Mouse (Mus musculus) limb, embryonic 12.5 days (tissue): Measurements from ENCODE around the gene Pspc1. TPM values are rescaled to one million over a fixed set of nuclear protein-coding genes. Genes with fewer than 3 reads are reported as not detected.
A peak's percentile ranks its signal among the peaks of the same experiment; 100 is the strongest.
"Not testable (repeated sequence)": the region's sequence is repeated elsewhere in the genome, so short reads cannot be mapped to it uniquely, and the experiment has no call there.

Experiments
- ATAC-seq: fragments of 200-750 bp; cut with Nextera tagmentation; 2 replicates; pipeline ENCODE4 v1.8.0; 2017; ENCODE audit warnings: low read depth, moderate TSS enrichment; ENCODE audit not compliant: insufficient number of reproducible peaks, insufficient read depth, low FRiP score, low TSS enrichment
- H3K27ac ChIP-seq: fragments of 300-500 bp; sonication (generic); 2 replicates; pipeline ENCODE4 v1.5.1; 2016; ENCODE audit warnings: mild to moderate bottlenecking, moderate library complexity
- H3K27me3 ChIP-seq: fragments of 300-500 bp; sonication (generic); 2 replicates; pipeline ENCODE4 v1.6.1; 2016; ENCODE audit warnings: mild to moderate bottlenecking, moderate library complexity
- H3K36me3 ChIP-seq: fragments of 300-500 bp; sonication (generic); 2 replicates; pipeline ENCODE4 v1.6.1; 2016; ENCODE audit warnings: mild to moderate bottlenecking, moderate library complexity
- H3K4me1 ChIP-seq: fragments of 300-500 bp; sonication (generic); replicated peaks from 2 replicates; pipeline ENCODE4 v1.6.1; 2016
- H3K4me2 ChIP-seq: fragments of 300-500 bp; sonication (generic); 2 replicates; pipeline ENCODE4 v1.6.1; 2016; ENCODE audit warnings: mild to moderate bottlenecking, moderate library complexity
- H3K4me3 ChIP-seq: fragments of 300-500 bp; sonication (generic); replicated peaks from 2 replicates; pipeline ENCODE4 v1.5.1; 2016; ENCODE audit warnings: mild to moderate bottlenecking
- H3K9ac ChIP-seq: fragments of 300-500 bp; sonication (generic); replicated peaks from 2 replicates; pipeline ENCODE4 v1.6.1; 2016; ENCODE audit warnings: mild to moderate bottlenecking, moderate library complexity
- H3K9me3 ChIP-seq: fragments of 300-500 bp; sonication (generic); 2 replicates; pipeline ENCODE4 v1.6.1; 2016; ENCODE audit warnings: mild to moderate bottlenecking, moderate library complexity
- WGBS: fragments of 180-500 bp; shearing (Covaris S2); methylation state at CpG from one replicate; pipeline ENCODE4 v1.1.7; 2016; 5-methylcytosine and 5-hydroxymethylcytosine counted together
- polyA plus RNA-seq: library from polyadenylated mRNA; unstranded; fragments of >200 nt; fragmentation: Nextera tagmentation; extraction: Ambion mirVana; gene quantifications from 2 replicates; pipeline ENCODE4 v1.2.1, GENCODE M21; 2016

Gene Pspc1
- 49.9 and 54.2 TPM in 2 replicates for polyA plus RNA-seq

DNA sequence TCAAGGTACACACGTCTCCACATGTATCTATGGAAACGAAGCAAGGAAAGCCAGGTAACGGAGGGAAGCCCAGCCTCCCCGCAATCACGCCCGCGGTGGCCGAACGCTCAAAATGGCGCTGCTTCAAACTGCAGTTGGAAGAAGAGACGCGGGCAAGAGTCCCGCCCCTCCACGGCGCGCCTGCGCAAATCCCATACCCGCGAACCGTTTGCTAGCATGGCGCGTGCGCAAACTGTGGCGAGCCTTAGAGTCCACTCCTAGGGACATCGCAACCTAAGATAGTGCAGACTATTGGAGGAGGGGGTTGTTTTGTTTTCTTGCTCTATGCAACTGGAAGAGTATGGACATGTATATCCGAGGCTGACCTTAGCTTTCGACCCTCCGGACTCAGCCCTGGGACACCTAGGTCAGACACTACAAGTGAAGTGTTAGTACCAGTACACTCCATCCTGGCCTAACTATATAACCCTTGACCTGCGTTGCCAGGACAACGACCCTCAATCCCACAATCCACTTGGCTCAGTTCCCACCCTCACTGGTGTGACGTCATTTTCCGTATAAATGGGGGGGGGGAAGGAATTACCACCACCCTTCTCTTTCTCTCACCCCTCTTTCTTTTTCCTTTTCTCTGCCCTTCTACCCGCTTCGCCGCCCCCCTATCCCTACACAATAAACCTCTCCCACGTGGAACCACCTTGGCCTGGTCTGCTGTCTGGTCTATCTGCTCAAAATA, at the start of gene Pspc1:
Pspc1 (minus strand) TSS at position 117 of the 733 bp plus-strand sequence.
- Histone ChIP-seq H3K4me2 (peak within 1 kb of the TSS; percentile 75), H3K27me3 (no peaks in the 10 kb centered on the region), H3K27ac (peak within 1 kb of the TSS; percentile 94), H3K9ac (peak within 1 kb of the TSS; percentile 90), H3K4me1 (peaks cover 18% of the 10 kb centered on the region), H3K4me3 (peak within 1 kb of the TSS; percentile 90), H3K36me3 (no peaks in the 10 kb centered on the region; the same call in 1 of the 2 replicates), H3K9me3 (no peaks in the 10 kb centered on the region)
- WGBS = under 1% methylated on average over 36 of the region's 36 CpGs
- ATAC-seq = peak; percentile 98

DNA sequence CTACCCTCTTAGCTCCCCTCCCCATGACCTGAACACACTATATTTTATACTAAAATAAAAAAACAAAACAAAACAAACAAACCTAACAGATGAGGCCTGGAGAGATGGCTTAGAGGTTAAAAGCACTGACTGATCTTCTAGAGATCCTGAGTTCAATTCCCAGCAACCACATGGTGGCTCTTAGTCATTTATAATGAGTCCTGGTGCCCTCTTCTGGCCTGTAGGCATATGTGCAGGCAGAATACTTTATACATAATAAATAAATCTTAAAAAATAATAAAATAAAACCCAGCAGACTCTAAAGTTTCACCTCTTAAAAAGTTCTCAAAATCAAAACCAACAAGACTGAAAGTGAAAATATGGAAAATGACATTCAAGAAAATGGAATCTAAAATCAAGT, 46.4 kb upstream of the Pspc1 start:
- Histone ChIP-seq H3K36me3 (no peaks in the 10 kb centered on the region), H3K4me1 (no peaks in the 10 kb centered on the region), H3K9ac (no peak overlapping the region), H3K4me3 (no peak overlapping the region), H3K4me2 (no peak overlapping the region), H3K9me3 (no peaks in the 10 kb centered on the region), H3K27ac (no peak overlapping the region), H3K27me3 (no peaks in the 10 kb centered on the region)
- ATAC-seq = no peak

DNA sequence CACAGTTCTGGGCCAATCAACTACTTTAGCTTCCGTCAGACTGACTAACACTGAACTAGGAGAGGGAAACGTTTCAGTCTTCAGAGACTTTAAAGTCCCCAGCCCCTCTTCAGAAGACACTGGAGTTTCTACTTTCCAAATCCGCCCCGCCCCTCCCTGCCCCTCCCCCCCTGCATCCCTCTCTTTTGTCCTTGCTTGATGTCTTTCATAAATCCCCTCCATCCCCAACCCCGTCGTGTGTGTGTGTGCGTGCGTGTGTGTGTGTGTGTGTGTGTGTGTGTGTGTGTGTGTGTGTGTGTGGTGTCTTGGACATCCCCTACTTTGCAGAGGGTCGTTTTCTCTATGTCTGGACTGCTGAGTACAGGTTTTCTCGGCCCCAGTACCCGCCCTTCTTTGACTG, 39.5 kb upstream of the Pspc1 start:
- Histone ChIP-seq H3K27ac (0 out of 2 replicates have a peak overlapping the region, but pooled peaks have one; percentile 31), H3K4me1 (peaks cover 9% of the 10 kb centered on the region; the same call in 1 of the 2 replicates), H3K36me3 (no peaks in the 10 kb centered on the region), H3K27me3 (no peaks in the 10 kb centered on the region), H3K4me3 (no peak overlapping the region), H3K9me3 (no peaks in the 10 kb centered on the region), H3K4me2 (peak overlapping the region; percentile 32; the same call in 1 of the 2 replicates), H3K9ac (no peak overlapping the region)
- WGBS = 20% methylated on average over 7 of the region's 11 CpGs
- ATAC-seq = no peak

DNA sequence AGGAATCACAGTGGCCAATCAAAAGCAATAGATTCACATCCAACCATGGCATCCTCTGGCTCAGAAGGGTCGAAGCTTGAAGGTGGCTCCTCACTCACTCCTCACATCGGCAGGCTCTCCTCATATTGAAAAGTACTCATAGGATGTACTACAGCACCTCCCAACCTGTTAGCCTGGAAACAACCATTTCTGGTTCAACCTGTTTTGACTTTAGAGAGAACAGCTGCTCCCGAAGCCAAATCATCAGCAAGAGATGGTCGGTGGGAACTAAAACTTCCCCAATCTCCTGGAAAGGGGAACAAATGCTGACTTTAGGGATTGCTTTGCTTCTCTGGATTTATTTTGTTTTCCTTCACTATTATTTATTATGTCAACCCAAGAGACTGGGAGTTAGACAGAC, 39.0 kb upstream of the Pspc1 start:
- Histone ChIP-seq H3K27me3 (no peaks in the 10 kb centered on the region), H3K36me3 (no peaks in the 10 kb centered on the region), H3K4me2 (no peak overlapping the region), H3K27ac (0 out of 2 replicates have a peak overlapping the region, but pooled peaks have one; percentile 31), H3K9ac (no peak overlapping the region), H3K9me3 (no peaks in the 10 kb centered on the region), H3K4me1 (peaks cover 9% of the 10 kb centered on the region; the same call in 1 of the 2 replicates), H3K4me3 (no peak overlapping the region)
- ATAC-seq = no peak
- WGBS = 61% methylated on average over 4 of the region's 4 CpGs

DNA sequence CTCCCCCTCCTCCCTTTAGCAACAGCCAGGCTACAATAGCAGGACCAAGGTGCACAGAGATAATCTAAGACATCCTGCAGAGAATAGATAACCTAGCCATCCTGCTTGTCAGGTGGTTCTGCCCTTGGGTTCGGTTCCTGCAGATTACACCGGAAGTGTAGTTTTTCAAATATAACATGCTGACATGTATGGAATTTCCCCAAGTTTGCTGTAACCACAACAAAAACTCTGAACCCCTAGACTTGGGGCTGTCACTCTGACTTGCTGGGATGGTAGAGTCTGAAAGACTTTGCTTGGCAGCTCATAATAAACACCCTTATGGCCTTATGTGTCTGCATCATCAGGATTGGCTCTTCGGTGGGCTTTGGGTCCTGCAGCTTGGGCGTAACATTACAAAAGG, 38.4 kb upstream of the Pspc1 start:
- no peak overlapping the region for H3K9ac ChIP-seq
- ATAC-seq = no peak
- no peaks in the 10 kb centered on the region for H3K27me3 ChIP-seq
- peaks cover 9% of the 10 kb centered on the region; the same call in 1 of the 2 replicates for H3K4me1 ChIP-seq
- 85% methylated on average over 4 of the region's 4 CpGs for WGBS
- no peaks in the 10 kb centered on the region for H3K9me3 ChIP-seq
- H3K4me2 ChIP-seq = no peak overlapping the region
- no peak overlapping the region for H3K27ac ChIP-seq
- H3K4me3 ChIP-seq = no peak overlapping the region
- no peaks in the 10 kb centered on the region for H3K36me3 ChIP-seq

DNA sequence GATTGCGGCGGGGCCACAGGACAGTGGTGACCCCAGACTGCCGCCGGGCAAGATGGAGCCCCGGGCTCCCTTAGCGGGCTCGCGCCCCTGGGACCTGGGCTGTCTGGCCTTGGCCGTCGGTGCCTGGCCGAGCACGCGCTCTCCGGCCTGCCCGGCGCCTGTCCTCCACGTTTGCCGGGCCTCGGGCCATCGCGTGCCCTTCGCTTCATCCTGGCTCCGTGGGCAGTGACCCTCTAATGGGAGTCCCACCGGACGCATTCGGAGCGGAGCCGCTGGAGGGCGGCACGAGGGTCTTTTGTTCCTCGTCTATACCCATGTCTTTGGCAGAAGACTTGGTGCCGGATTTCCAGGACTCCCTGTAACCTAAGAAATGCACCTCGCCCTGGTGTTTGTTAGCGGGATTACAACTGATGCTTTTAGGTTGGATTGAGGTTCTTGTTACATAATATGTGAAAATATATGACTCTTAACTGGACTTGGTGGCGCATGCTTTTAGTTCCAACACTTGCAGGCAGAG, 34.5 kb upstream of the Pspc1 start:
- WGBS = under 1% methylated on average over 35 of the region's 35 CpGs
- peaks cover 15% of the 10 kb centered on the region; the same call in 1 of the 2 replicates for H3K4me1 ChIP-seq
- H3K4me3 ChIP-seq = peak overlapping the region; percentile 61
- H3K9ac ChIP-seq = peak overlapping the region; percentile 84
- peak overlapping the region; percentile 65 for H3K4me2 ChIP-seq
- peak overlapping the region; percentile 97 for H3K27ac ChIP-seq
- peak; percentile 61 for ATAC-seq
- no peaks in the 10 kb centered on the region for H3K27me3 ChIP-seq
- peaks cover 4% of the 10 kb centered on the region for H3K36me3 ChIP-seq
- no peaks in the 10 kb centered on the region for H3K9me3 ChIP-seq

DNA sequence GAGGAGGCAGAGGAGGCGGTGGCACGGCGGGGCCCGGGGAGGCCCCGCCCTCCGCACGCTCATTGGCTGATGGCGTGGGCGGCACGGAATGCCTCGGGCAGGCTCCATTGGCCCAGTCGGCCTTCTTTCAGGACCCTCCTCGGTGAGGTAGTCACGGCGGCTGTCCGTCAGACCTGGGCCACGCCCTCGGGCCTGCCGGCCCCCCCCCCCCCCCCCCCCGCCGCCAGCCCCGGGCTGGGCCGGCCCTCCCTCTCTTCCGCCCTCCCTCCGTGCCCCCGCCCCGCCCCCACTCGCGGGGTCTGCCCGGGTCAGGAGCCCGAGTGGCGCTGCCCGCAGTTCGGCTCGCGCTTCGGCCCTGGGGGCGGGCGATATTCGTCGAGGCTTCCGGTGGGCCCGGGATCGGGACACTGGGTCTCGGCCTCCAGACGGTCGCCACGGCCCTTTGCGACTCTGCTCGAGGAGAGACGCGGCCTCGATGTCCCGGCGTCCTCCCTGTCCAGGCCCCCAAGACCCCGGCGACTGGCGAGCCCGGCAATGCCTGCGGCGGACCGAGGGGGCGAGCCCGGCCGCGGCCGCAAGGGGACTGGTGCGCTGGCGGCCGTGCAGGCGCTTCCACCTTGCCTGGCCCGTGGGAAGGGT, 33.7 kb upstream of the Pspc1 start, which contains the start of gene Zmym5:
Zmym5 (minus strand) TSS at position 16 of the 639 bp plus-strand sequence.
- H3K36me3 ChIP-seq, H3K27me3 ChIP-seq, H3K9me3 ChIP-seq: not testable (repeated sequence)
- Histone ChIP-seq H3K9ac (peak within 1 kb of the TSS; percentile 84), H3K4me3 (peak within 1 kb of the TSS; percentile 76), H3K27ac (peak within 1 kb of the TSS; percentile 97), H3K4me2 (peak within 1 kb of the TSS; percentile 65), H3K4me1 (peaks cover 15% of the 10 kb centered on the region; the same call in 1 of the 2 replicates)
- peak; percentile 97 for ATAC-seq
- under 1% methylated on average over 33 of the region's 72 CpGs for WGBS

DNA sequence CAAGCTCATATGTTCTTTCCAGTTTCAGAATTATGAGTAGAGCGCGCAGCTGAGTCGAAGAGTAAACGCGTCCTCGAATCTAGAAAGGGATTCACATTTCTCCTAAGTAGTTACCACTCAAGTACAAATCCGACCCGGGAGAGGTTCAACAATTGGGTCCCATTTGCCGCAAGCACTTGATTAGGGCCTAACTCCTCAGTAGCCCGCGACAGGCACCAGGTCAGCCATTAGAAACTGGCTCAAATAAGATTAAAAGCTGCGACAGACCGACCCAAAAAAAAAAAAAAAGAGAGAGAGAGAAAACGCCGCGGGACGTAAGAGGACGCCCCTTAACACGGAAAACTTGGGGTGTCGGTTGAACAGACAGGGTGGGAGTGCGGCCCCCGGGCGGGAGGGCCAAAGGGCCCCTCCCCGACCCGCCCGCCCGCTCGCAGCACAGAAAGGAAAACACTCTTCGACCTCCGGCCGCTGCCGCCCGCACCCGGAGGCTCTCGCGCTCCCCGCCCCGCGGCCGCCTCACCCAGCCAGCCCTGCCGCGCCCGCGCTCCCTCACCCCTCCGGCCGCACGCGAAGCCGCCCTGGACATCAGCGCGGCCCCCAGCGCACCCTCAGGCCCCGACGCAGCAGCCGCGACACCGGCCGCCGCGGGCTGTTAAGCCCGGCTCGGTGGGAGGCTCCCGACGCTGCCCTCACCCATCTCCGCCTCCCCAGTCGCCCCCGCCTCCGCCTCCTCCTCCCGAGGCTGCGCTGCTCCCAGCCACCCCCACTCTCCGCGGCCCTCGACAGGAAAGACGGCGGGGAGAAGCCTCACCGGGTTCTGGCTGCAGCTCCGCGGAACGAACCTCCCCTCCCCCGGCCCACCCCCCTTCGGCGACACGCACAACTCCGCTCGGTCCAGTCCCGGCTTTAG, 32.9 kb upstream of the Pspc1 start:
- not testable (repeated sequence) for ATAC-seq, H3K9me3 ChIP-seq, H3K27me3 ChIP-seq, H3K36me3 ChIP-seq
- H3K9ac ChIP-seq = peak overlapping the region; percentile 78
- WGBS = 1% methylated on average over 31 of the region's 86 CpGs
- peak overlapping the region; percentile 65 for H3K4me2 ChIP-seq
- peak overlapping the region; percentile 76 for H3K4me3 ChIP-seq
- H3K27ac ChIP-seq = peak overlapping the region; percentile 92
- H3K4me1 ChIP-seq = peaks cover 15% of the 10 kb centered on the region; the same call in 1 of the 2 replicates

DNA sequence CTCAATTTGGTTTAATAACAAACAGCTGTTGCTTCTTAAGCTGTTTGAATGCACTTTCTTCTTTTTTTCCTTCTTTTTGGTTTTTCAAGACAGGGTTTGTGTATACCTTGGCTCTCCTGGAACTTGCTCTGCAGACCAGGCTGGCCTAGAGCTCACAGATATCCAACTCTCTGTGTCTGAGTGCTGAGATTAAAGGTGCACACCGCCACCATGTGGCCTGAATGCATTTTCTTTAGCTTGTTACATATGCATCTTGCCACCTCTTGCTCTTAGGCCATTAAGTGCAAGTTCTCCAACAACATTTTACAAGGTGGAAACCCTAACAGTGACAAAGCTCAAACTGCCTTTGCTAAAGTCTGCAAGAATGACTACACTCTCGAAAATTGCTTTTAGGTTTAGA, 15.1 kb upstream of the Pspc1 start:
- H3K36me3 ChIP-seq = peaks cover 69% of the 10 kb centered on the region
- 48% methylated on average over 2 of the region's 2 CpGs for WGBS

DNA sequence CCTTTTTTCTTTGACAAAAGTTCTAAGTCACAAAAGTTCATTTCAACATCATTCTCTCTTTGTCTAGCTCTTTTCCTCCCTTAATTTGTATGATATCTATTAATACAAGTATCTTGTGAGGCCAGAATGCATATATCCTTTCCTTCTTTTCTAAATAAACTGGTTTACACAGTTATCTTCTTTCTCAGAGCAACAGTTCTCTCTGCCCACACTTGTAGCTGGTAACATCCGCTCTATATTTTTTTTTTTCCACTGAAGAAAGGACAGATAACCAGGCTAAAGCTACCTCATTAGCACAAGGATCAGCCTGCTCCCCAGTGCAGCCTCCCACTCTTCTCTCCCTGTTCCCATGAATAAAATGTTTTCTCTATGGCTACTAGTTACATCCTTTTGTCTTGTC, 6.5 kb upstream of the Pspc1 start:
- Histone ChIP-seq H3K9ac (no peak overlapping the region), H3K9me3 (no peaks in the 10 kb centered on the region), H3K36me3 (no peaks in the 10 kb centered on the region), H3K27ac (no peak overlapping the region), H3K27me3 (no peaks in the 10 kb centered on the region), H3K4me3 (no peak overlapping the region), H3K4me2 (no peak overlapping the region), H3K4me1 (peaks cover 6% of the 10 kb centered on the region)
- WGBS = 67% methylated on average over 1 of the region's 1 CpGs
- ATAC-seq = no peak

More for the DNA sequence above, 15.1 kb upstream of the Pspc1 start:
- Histone ChIP-seq H3K27me3 (no peaks in the 10 kb centered on the region), H3K4me2 (no peak overlapping the region), H3K4me3 (no peak overlapping the region), H3K9ac (no peak overlapping the region), H3K27ac (no peak overlapping the region), H3K9me3 (no peaks in the 10 kb centered on the region), H3K4me1 (no peaks in the 10 kb centered on the region)
- no peak for ATAC-seq
